Mouse (Mus musculus) frontal cortex, postnatal 36 days (tissue): ENCODE data around the gene Myoz2.

ENCODE experiments used
- DNase-seq, 2 experiments: peaks; one replicate each; pipeline ENCODE4 v3.0.0; 2022; ENCODE audit warnings: low spot score in 2 of 2

Gene Myoz2

GRCm38 (mm10) chr3:123034752-123035151 lies at the start of gene Myoz2:
Gene Myoz2, minus strand, starts transcription at chr3:123035015.
- no peak for DNase-seq

GRCm38 (mm10) chr3:123081665-123082064 lies 46.9 kb upstream of the Myoz2 start:
- no peak for DNase-seq

DNA sequence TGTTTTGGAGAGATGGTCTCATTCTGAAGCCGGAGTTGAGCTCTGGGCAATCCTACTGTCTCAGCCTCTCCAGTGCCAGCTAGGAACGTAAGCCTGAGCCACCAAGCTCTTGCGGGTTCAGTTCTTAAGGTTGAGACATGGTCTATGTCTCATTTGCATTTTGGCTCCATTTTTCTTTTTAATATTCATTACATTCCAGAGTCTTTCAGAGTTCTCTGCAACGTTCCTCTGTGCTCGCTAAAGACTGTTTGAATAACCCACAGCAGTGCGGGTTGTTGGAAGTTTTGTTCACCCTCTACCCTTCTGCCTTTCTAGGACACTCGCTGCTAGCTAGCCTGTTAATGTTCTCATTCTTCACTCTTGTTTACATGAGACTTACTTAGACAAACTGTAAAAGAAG lies 46.1 kb upstream of the Myoz2 start:
- DNase-seq = no peak

- no peak for DNase-seq
These were observed 45.4 kb upstream of the Myoz2 start for GRCm38 (mm10) chr3:123080017-123080725.

- DNase-seq = no peak
These were observed 40.9 kb upstream of the Myoz2 start for GRCm38 (mm10) chr3:123075759-123076158.

GRCm38 (mm10) chr3:123075034-123075433 lies 40.2 kb upstream of the Myoz2 start:
- no peak for DNase-seq

- no peak for DNase-seq
These were observed 38.5 kb upstream of the Myoz2 start for GRCm38 (mm10) chr3:123073351-123073750.

- no peak for DNase-seq
These were observed 37.7 kb upstream of the Myoz2 start for GRCm38 (mm10) chr3:123072472-123072871.

- no peak for DNase-seq
These were observed 36.2 kb upstream of the Myoz2 start for GRCm38 (mm10) chr3:123070996-123071395.

GRCm38 (mm10) chr3:123066836-123067235 lies 32.0 kb upstream of the Myoz2 start:
- no peak for DNase-seq

- no peak for DNase-seq
These were observed 30.7 kb upstream of the Myoz2 start for GRCm38 (mm10) chr3:123065466-123065865.

- DNase-seq = no peak
These were observed 29.4 kb upstream of the Myoz2 start for GRCm38 (mm10) chr3:123064186-123064585.

GRCm38 (mm10) chr3:123061931-123062330 lies 27.1 kb upstream of the Myoz2 start:
- DNase-seq = no peak

- no peak for DNase-seq
These were observed 24.0 kb upstream of the Myoz2 start for GRCm38 (mm10) chr3:123058832-123059231.

- DNase-seq = no peak
These were observed 19.4 kb upstream of the Myoz2 start for GRCm38 (mm10) chr3:123054178-123054577.

DNA sequence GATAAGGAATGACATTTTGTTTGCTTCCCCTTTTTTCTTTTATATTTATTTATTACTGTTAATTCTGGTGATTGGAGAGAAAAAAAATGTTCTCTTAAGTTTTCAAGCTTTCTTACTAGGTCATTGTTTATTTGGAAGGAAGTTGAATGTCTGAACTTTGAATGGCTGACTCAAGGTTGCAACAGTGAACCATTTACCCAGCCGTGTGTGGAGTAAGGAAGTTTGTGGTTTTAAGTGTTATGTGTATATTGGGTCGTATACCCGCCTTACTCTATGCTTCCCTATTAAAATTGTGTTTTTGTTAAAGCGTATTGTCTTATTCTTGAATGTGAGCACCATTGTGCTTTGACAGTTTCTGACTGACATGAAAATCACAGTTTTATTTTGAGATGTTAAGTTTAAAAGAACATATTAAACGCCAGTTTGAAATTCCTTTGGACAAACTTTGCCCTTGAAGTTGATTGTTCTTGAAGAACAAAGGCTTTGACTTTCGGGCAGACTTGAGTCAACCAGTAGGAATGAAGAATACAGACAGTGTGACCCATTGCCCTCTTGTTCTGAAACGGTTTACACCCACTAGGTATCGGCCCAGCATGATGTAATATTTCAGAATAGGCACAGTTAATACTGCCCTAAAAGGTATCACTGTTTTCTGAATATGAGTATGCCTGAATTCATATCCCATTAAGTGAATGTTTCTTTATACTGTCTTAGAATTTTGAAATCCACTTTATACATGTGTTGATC lies 18.6 kb upstream of the Myoz2 start:
- DNase-seq = no peak

DNA sequence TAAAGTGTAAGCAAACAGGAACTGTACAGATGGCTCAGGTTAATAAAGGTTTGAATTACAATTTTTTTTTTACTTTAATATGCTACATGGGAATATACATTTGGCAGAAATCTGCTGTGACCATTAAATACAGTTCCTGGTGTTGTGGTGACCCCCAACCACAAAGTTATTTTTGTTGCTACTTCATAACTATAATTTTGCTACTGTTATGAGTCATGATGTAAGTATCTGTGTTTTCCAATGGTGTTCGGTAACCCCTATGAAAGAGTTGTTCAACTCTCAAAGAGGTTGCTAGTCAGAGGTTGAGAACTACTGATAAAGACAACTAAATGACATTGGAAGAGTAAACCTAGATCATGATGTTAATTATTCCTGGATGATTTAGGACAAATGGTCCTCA lies 7.5 kb upstream of the Myoz2 start:
- no peak for DNase-seq

DNA sequence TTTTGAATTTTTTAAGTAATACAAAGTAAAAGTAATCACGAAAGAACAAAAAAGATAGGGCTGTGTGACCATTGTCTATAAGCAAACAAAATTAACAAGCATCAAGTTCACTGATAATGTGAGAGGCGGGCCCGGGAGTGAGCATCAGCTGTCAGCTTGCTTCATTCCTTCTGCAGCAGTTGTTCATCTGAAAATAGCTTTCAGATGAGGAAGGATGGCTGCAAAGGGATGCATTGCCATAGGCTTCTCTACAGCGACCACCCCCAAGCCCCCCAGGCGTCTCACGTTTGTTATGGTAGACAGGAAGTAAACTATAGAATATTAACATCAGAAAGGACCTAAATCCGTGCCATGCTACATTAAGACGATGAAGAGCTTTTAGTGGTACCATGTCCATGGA lies 1.0 kb downstream of the Myoz2 start:
- DNase-seq = no peak

GRCm38 (mm10) chr3:123025634-123026033 lies 9.2 kb downstream of the Myoz2 start:
- DNase-seq = no peak

DNA sequence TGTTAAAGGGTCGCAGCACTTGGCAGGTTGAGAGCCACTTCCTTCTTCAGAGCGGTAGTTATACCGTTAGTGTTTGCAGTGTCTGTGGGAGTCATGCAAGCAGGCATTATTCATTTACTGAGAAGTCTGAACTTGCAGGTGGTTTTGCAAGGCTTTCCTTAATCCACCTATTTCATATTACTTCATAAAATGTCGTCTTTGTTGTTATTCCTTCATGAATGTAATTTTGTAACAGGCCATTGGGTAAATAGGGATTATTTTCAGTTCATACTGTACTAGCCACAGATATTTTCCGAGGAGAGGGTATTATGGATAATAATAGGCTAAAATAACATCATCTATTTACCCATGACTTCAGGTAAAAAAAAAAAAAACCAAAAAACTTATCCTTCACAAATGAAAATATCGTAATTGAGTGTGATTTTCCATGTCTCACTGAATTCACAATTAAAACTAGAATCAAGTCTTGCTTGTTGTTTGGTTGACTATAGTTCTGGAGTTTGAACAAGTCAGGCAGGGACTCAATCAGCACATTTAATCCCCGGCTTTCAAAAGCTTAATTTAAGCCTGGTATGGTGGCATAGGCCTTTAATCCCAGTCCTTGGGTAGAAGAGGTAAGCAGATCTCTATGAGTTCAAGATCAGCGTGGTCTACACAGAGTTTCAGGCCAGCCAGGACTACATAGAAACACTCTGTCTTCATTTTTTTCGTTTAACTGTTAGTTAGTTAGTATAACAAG lies 10.2 kb downstream of the Myoz2 start:
- DNase-seq = no peak

DNA sequence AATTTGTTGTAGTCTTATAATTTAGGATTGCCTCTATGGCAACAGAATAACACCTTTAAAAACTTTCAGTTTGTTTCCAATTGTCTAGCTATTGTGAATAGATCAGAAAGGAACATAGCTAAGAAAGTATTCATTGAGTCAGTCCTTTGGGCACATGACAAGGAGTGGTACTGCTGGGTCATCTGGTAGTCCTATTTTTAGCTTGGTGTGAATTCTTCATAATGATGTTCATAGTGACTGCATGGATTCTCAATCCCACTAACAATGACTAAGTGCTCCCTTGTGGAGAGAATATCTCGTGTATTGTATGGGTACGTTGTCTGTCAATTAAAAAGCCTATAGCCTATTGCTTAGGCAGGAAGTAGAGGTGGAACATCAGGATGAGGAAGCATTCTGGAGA lies 16.0 kb downstream of the Myoz2 start:
- DNase-seq = no peak

DNA sequence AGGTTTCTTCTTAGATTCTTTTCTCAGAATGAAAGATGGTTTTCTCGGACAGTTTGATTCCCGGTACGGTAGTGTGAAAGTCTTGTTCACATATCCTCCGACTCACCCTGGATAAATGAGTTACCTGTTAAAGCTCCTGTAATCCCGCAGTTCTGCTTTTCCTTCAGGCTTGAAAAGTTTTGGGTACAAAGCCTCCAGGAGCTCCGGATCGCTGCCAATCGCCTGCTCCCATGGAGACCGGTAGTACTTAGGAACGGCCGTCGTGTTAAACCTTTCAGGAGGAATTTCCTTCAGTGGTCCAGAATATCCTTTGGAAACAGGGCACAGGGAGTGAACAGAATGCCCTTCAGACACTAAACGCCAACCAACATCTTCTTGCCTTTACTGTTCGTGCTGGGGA lies 21.3 kb downstream of the Myoz2 start:
- DNase-seq = no peak

- no peak for DNase-seq
These were observed 25.4 kb downstream of the Myoz2 start for GRCm38 (mm10) chr3:123009417-123009816.
